Mouse (Mus musculus) brain, embryonic 18.5 days (tissue): ENCODE data around the gene Hist1h2br.
"Not testable (repeated sequence)": the region's sequence is repeated elsewhere in the genome, so short reads cannot be mapped to it uniquely, and the experiment has no call there.

Experiments used
- DNase-seq: peaks from one replicate; pipeline ENCODE4 v3.0.0-alpha.2; 2012; ENCODE audit warnings: low read depth, low spot score

Hist1h2br gene

GRCm38 (mm10) chr13:21833461-21833860 is at the start of gene Hist1h2br, which contains the start of gene Hist1h2ap:
Gene Hist1h2br, plus strand, starts transcription at chr13:21833743.
Gene Hist1h2ap, minus strand, starts transcription at chr13:21833507.
- DNase-seq: not testable (repeated sequence)

- DNase-seq: no peak
Observed at GRCm38 (mm10) chr13:21784311-21784710, 49.2 kb upstream of the Hist1h2br start.

- DNase-seq: no peak
Observed at GRCm38 (mm10) chr13:21786189-21786898, 47.2 kb upstream of the Hist1h2br start.

- peak; percentile 95 for DNase-seq
Observed at GRCm38 (mm10) chr13:21786899-21787629, 46.5 kb upstream of the Hist1h2br start, which contains the start of the genes Hist1h2an and Hist1h2bp. Gene Hist1h2an, minus strand, starts transcription at chr13:21787218. Gene Hist1h2bp, plus strand, starts transcription at chr13:21787461.

- no peak for DNase-seq
Observed at GRCm38 (mm10) chr13:21787760-21788593, 45.6 kb upstream of the Hist1h2br start.

GRCm38 (mm10) chr13:21789925-21790324 is 43.6 kb upstream of the Hist1h2br start:
- DNase-seq: no peak

GRCm38 (mm10) chr13:21790601-21791283 is 42.8 kb upstream of the Hist1h2br start:
- no peak for DNase-seq

- no peak for DNase-seq
Observed at GRCm38 (mm10) chr13:21795584-21795983, 38.0 kb upstream of the Hist1h2br start.

GRCm38 (mm10) chr13:21797163-21797562 is 36.4 kb upstream of the Hist1h2br start:
- not testable (repeated sequence) for DNase-seq

- not testable (repeated sequence) for DNase-seq
Observed at GRCm38 (mm10) chr13:21803058-21803457, 30.5 kb upstream of the Hist1h2br start.

- DNase-seq: not testable (repeated sequence)
Observed at GRCm38 (mm10) chr13:21810073-21810472, 23.5 kb upstream of the Hist1h2br start, which contains the start of the genes Hist1h2bq and Hist1h2ao. Gene Hist1h2bq, minus strand, starts transcription at chr13:21810197. Gene Hist1h2ao, plus strand, starts transcription at chr13:21810465.

GRCm38 (mm10) chr13:21811074-21811473 is 22.5 kb upstream of the Hist1h2br start:
- DNase-seq: not testable (repeated sequence)

GRCm38 (mm10) chr13:21811539-21811938 is 22.0 kb upstream of the Hist1h2br start, which contains the start of gene Hist1h4m:
Gene Hist1h4m, plus strand, starts transcription at chr13:21811746.
- DNase-seq: not testable (repeated sequence)

GRCm38 (mm10) chr13:21812092-21812491 is 21.5 kb upstream of the Hist1h2br start:
- not testable (repeated sequence) for DNase-seq

- not testable (repeated sequence) for DNase-seq
Observed at GRCm38 (mm10) chr13:21820082-21820890, 13.3 kb upstream of the Hist1h2br start.

GRCm38 (mm10) chr13:21828511-21828910 is 5.0 kb upstream of the Hist1h2br start:
- DNase-seq: no peak

GRCm38 (mm10) chr13:21830344-21830743 is 3.2 kb upstream of the Hist1h2br start:
- no peak for DNase-seq

- DNase-seq: not testable (repeated sequence)
Observed at GRCm38 (mm10) chr13:21831418-21832394, 1.8 kb upstream of the Hist1h2br start, which contains the start of gene Hist1h4n. Gene Hist1h4n, minus strand, starts transcription at chr13:21832196.

GRCm38 (mm10) chr13:21840508-21840907 is 7.0 kb downstream of the Hist1h2br start:
- DNase-seq: not testable (repeated sequence)
